Mouse (Mus musculus) skeletal muscle tissue, adult 2 months (tissue): Measurements from ENCODE around the gene Dhcr7.

Experiments
- DNase-seq: peaks from one replicate; pipeline ENCODE4 v3.0.0-alpha.2; 2012; ENCODE audit warnings: low read depth, low spot score

The Dhcr7 gene

GRCm38 (mm10) chr7:143833581-143834190, 10.7 kb downstream of the Dhcr7 start:
- DNase-seq = no peak

GRCm38 (mm10) chr7:143834316-143834715, 11.4 kb downstream of the Dhcr7 start:
- DNase-seq = no peak

- DNase-seq = no peak
Observed at GRCm38 (mm10) chr7:143834972-143835371, 12.0 kb downstream of the Dhcr7 start.

GRCm38 (mm10) chr7:143837705-143838358, 14.9 kb downstream of the Dhcr7 start:
- no peak for DNase-seq

GRCm38 (mm10) chr7:143840121-143840520, 17.2 kb downstream of the Dhcr7 start:
- no peak for DNase-seq

GRCm38 (mm10) chr7:143841301-143841700, 18.4 kb downstream of the Dhcr7 start:
- no peak for DNase-seq

- DNase-seq = no peak
Observed at GRCm38 (mm10) chr7:143848127-143848767, 25.3 kb downstream of the Dhcr7 start.

- no peak for DNase-seq
Observed at GRCm38 (mm10) chr7:143848768-143849482, 26.0 kb downstream of the Dhcr7 start.

- DNase-seq = no peak
Observed at GRCm38 (mm10) chr7:143866538-143866937, 43.6 kb downstream of the Dhcr7 start, which contains the start of gene Gm498. Gene Gm498, plus strand, starts transcription at chr7:143866838.

- no peak for DNase-seq
Observed at GRCm38 (mm10) chr7:143868874-143869273, 45.9 kb downstream of the Dhcr7 start.

GRCm38 (mm10) chr7:143883717-143884116, 60.8 kb downstream of the Dhcr7 start:
- DNase-seq = no peak

GRCm38 (mm10) chr7:143891146-143891545, 68.2 kb downstream of the Dhcr7 start:
- DNase-seq = no peak

GRCm38 (mm10) chr7:143892361-143892760, 69.4 kb downstream of the Dhcr7 start:
- no peak for DNase-seq
